ENCODE assay signal across 10 mouse cellular contexts in the genomic region with DNA sequence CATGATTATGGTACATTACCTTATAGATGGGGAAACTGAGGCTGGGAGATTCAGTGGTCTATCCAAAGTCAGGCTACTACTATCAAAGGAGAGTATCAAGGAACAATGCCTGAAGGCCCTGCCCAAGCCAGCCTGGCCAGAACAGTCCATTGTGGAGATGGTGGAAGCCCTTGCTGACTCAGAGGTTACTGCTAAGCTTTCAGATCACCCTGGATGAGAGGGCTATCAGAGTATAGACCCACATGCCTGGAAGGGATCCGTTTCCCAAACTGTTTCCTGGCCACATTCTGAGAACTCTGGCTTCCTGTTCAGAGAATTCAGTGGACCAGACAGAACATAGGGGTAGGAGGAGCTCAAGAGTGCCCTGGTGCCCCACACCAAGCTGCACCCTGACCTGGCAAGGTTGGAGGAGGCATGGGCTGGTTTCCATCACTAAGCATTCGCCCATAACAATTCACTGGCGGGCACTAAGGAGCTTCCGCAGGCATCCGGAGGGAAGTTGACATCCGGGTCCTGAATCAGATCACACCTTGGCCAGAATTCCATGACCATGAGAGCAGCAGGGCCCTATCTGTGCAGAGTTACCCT. TPM values are rescaled to one million over a fixed set of nuclear protein-coding genes. Genes with fewer than 3 reads are reported as not detected.
DNase-seq lines count a peak whose midpoint lies in the region; ATAC-seq and TF ChIP-seq lines count a peak whose summit lies in the region.
"Had no signal": no experiment of that assay in that cellular context is flagged by ENCODE, and none has a peak within 500 bp of the region (broad histone marks: within the 10 kb centered on the region; RNA-seq: fewer than 3 reads in every experiment).

No protein-coding gene starts in this region.

- no peaks in the 10 kb centered on the region for H3K9me3 ChIP-seq in embryonic facial prominence, embryonic 10.5 days
- no peaks in the 10 kb centered on the region for H3K9me3 ChIP-seq in heart, postnatal 0 days (replicated peaks; ENCODE audit: control insufficient read depth, low read length)
- no peaks in the 10 kb centered on the region for H3K9me3 ChIP-seq in limb, embryonic 10.5 days (replicated peaks)
- no peaks in the 10 kb centered on the region for H3K9me3 ChIP-seq in forebrain, embryonic 10.5 days

- DNase-seq in heart, adult 9 months (ENCODE audit: low spot score in 2 of 2): peak; percentile 33 to 40
- no peak for DNase-seq in heart, postnatal 14 days
- DNase-seq in embryonic facial prominence, embryonic 10.5 days (ENCODE audit: low spot score): no peak
- DNase-seq in heart, postnatal 0 days (ENCODE audit: low spot score): no peak
- DNase-seq in limb, embryonic 10.5 days (ENCODE audit: low spot score): no peak
- DNase-seq in forebrain, embryonic 10.5 days (ENCODE audit: extremely low spot score, low spot score): no peak
- DNase-seq in layer of hippocampus, adult 9-10 months (ENCODE audit: low spot score): no peak
- DNase-seq: B cell, adult 2 months; layer of hippocampus, adult 9-11 months had no signal

- no peak for TF ChIP-seq CTCF in heart, postnatal 0 days (IDR thresholded peaks at IDR 0.05; ENCODE audit: low read depth)

- intact Hi-C loops in heart, postnatal 14 days (cut with DNase I): loop anchor here (2.0 kb wide), 1 partner anchor 17 kb away; no protein-coding TSS in a partner anchor

- H3K27ac ChIP-seq in embryonic facial prominence, embryonic 10.5 days (replicated peaks): peak overlapping the region; percentile 83; the same call in 1 of the 2 replicates
- peak overlapping the region; percentile 84 for H3K27ac ChIP-seq in heart, postnatal 0 days (ENCODE audit: low read depth)
- H3K27ac ChIP-seq in limb, embryonic 10.5 days: peak overlapping the region; percentile 85; the same call in 1 of the 2 replicates
- H3K27ac ChIP-seq in forebrain, embryonic 10.5 days: no peak overlapping the region

- no peak for TF ChIP-seq EP300 in heart, postnatal 0 days (IDR thresholded peaks at IDR 0.05; ENCODE audit: low read depth)

- H3K36me3 ChIP-seq in embryonic facial prominence, embryonic 10.5 days (replicated peaks): no peaks in the 10 kb centered on the region
- no peaks in the 10 kb centered on the region for H3K36me3 ChIP-seq in heart, postnatal 0 days (replicated peaks; ENCODE audit: control insufficient read depth, insufficient read depth, low read length)
- no peaks in the 10 kb centered on the region for H3K36me3 ChIP-seq in limb, embryonic 10.5 days
- no peaks in the 10 kb centered on the region for H3K36me3 ChIP-seq in forebrain, embryonic 10.5 days (replicated peaks)

- peaks cover 3% of the 10 kb centered on the region; the same call in 1 of the 2 replicates for H3K27me3 ChIP-seq in embryonic facial prominence, embryonic 10.5 days (replicated peaks; ENCODE audit: low read depth, poor library complexity, severe bottlenecking)
- H3K27me3 ChIP-seq in heart, postnatal 0 days (ENCODE audit: control insufficient read depth, insufficient read depth, low read length): no peaks in the 10 kb centered on the region
- no peaks in the 10 kb centered on the region for H3K27me3 ChIP-seq in limb, embryonic 10.5 days (ENCODE audit: low read depth, poor library complexity, severe bottlenecking)
- no peaks in the 10 kb centered on the region for H3K27me3 ChIP-seq in forebrain, embryonic 10.5 days (ENCODE audit: poor library complexity, severe bottlenecking)

- no peak overlapping the region for H3K4me3 ChIP-seq in embryonic facial prominence, embryonic 10.5 days
- no peak overlapping the region for H3K4me3 ChIP-seq in heart, postnatal 0 days (ENCODE audit: low read depth, low read length)
- no peak overlapping the region for H3K4me3 ChIP-seq in limb, embryonic 10.5 days
- no peak overlapping the region for H3K4me3 ChIP-seq in forebrain, embryonic 10.5 days

- no peak for ATAC-seq in heart, postnatal 0 days (ENCODE audit: insufficient read depth, low read depth)
- ATAC-seq in erythroblast, adult 5-6 weeks (replicated peaks; ENCODE audit: low FRiP score, poor library complexity, severe bottlenecking): no peak

- WGBS in embryonic facial prominence, embryonic 10.5 days: 93% methylated on average over 6 of the region's 6 CpGs
- WGBS in heart, postnatal 0 days: 47% methylated on average over 6 of the region's 6 CpGs
- 88% methylated on average over 6 of the region's 6 CpGs for WGBS in limb, embryonic 10.5 days
- 89% methylated on average over 6 of the region's 6 CpGs for WGBS in forebrain, embryonic 10.5 days

- H3K4me1 ChIP-seq in embryonic facial prominence, embryonic 10.5 days: peaks cover 38% of the 10 kb centered on the region
- peaks cover 60% of the 10 kb centered on the region for H3K4me1 ChIP-seq in heart, postnatal 0 days (ENCODE audit: control insufficient read depth, insufficient read depth)
- H3K4me1 ChIP-seq in limb, embryonic 10.5 days: peaks cover 33% of the 10 kb centered on the region
- H3K4me1 ChIP-seq in forebrain, embryonic 10.5 days: peaks cover 18% of the 10 kb centered on the region

- no peak overlapping the region for H3K9ac ChIP-seq in heart, postnatal 0 days (replicated peaks; ENCODE audit: low read depth, low read length)

- no peak overlapping the region for H3K4me2 ChIP-seq in heart, postnatal 0 days (ENCODE audit: low read depth, low read length)

RNA-seq across cellular contexts. Expression of a gene that starts 19.3 kb away (rescaled TPM):
- 100 to 1,000 TPM; 201 to 215 TPM for total RNA-seq in heart, postnatal 14 days (2021)
- 15.6 and 16.8 TPM in 2 replicates for polyA plus RNA-seq in embryonic facial prominence, embryonic 10.5 days (2016; fragmentation: Nextera tagmentation; extraction: Ambion mirVana)
- 43.4 and 44.1 TPM in 2 replicates for total RNA-seq in heart, postnatal 0 days (2014; rRNA removed; ENCODE audit: low replicate concordance)
- polyA plus RNA-seq in heart, postnatal 0 days (2015; fragmentation: Nextera tagmentation; extraction: Ambion mirVana): 57.9 and 65.2 TPM in 2 replicates
- 14.2 and 17.3 TPM in 2 replicates for polyA plus RNA-seq in limb, embryonic 10.5 days (2016; fragmentation: Nextera tagmentation; extraction: Ambion mirVana)
- polyA plus RNA-seq in forebrain, embryonic 10.5 days (2016; fragmentation: Nextera tagmentation; extraction: Ambion mirVana): 10.5 and 14.3 TPM in 2 replicates
- 3.1 and 4.4 TPM in 2 replicates for total RNA-seq in erythroblast, adult 5-6 weeks (2015; ENCODE audit: low replicate concordance)
- 3.1 and 6.9 TPM in 2 replicates for total RNA-seq in erythroblast, adult 5-6 weeks (2017; ENCODE audit: low replicate concordance)

Comparison
In these comparisons a context has a peak if more than half of its experiments do, and no peak if none do; other contexts are left out.
1. DNase-seq: peak in heart, adult 9 months (2 of 2); none in heart, postnatal 14 days (0 of 2), embryonic facial prominence, embryonic 10.5 days (single experiment), heart, postnatal 0 days (single experiment), limb, embryonic 10.5 days (single experiment), forebrain, embryonic 10.5 days (single experiment) and layer of hippocampus, adult 9-10 months (single experiment).